Mouse (Mus musculus) NIH3T3 (cell line): ENCODE data around the gene Vwa3a.

Experiments used
- DNase-seq: peaks from one replicate; pipeline ENCODE4 v3.0.0-alpha.2; 2012; ENCODE audit warnings: low read depth

The Vwa3a gene

DNA sequence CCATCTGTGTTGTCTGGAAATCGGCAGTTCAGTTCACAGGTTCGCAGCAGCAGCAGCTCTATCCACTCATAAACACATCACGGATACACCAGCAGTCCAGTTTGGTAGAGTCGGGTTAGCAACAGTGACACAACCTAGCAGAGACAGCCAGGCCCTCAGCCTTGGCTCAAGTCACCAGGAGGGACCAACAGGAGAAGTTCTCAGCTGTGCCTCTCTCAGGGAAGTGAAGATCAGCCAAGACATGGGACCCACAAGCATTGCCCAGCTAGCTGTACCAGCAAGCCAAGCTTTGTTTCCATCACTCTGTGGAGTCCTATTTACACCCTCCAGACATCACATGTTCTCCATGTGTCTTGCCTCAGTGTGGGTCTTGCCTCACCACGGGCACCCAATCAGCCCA is 7.7 kb downstream of the Vwa3a start:
- DNase-seq = no peak

- DNase-seq = no peak
These were observed 9.4 kb downstream of the Vwa3a start for GRCm38 (mm10) chr7:120748478-120748877.

- no peak for DNase-seq
These were observed 12.2 kb downstream of the Vwa3a start for GRCm38 (mm10) chr7:120751330-120751729.

DNA sequence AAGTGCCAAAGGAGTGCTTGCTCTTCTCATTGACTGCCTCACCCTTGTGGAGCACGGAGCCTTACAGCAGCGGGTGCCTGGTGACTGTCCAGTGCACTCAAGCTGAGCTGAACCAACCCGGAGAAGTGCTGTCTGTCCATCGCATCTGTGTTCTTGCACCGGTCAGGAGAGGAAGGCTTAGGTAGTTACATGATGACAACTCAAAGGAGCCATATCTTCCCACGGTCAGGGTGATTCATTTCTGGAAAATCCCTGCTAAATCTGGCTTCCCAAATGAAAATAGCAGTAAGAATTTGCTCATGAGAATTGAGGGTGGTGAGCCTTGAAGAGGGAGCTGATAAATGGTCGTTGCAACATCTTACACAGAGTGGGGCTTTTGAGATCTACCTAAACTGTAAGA is 12.8 kb downstream of the Vwa3a start:
- DNase-seq = peak; percentile 57

DNA sequence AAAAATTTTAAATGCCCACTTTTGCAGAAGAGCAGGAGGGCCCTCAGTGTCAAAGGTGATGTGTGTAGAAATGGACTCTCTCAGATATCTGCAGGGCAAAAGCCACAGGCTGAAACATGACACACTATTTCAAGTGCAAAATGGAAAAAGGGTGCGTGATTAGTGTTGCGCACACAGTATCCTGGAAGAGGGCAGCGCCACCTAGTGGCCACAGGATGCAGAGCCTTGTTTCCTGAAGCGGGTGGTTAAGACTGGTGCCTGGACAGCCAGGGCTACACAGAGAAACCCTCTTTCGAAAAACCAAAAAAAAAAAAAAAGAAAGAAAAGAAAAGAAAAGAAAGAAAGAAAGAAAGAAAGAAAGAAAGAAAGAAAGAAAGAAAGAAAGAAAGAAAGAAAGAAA is 15.6 kb downstream of the Vwa3a start:
- peak; percentile 92 for DNase-seq

GRCm38 (mm10) chr7:120767369-120767768 is 28.3 kb downstream of the Vwa3a start:
- DNase-seq = no peak

DNA sequence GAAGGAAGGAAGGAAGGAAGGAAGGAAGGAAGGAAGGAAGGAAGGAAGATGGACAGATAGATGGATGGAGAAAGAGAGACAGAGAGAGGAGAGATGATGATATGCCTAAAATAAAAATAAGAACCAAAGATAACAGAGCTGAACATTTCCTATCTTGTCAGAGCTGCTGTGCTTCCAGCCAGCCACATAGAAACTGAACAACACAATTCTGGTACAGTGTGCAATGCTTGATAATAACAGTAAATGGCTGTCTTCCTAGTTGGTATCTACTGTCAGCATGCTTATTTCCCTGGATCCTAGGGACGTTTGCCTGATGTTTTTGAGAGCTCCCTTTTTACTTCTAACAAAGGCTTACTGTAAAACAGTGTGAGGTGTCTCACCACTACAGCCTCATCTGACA is 32.3 kb downstream of the Vwa3a start:
- no peak for DNase-seq

DNA sequence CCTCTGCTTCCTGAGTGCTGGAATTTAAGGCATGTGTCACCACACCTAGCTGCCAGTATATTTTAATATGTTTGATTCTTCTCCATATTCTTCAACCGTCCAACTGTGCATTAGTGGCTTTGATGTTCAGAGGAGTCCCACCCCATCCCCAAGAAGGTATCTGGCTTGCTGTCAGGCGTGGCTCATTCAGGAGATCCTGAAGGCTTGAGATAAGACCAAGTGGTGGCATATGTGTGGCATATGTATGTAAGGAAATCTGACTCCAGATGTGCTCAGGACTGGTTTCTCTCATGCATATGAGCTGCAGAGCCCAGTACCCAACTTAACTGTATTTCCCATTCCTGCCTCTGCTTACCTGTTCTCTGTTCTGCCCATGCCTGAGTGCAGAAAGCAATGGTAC is 38.9 kb downstream of the Vwa3a start:
- no peak for DNase-seq

DNA sequence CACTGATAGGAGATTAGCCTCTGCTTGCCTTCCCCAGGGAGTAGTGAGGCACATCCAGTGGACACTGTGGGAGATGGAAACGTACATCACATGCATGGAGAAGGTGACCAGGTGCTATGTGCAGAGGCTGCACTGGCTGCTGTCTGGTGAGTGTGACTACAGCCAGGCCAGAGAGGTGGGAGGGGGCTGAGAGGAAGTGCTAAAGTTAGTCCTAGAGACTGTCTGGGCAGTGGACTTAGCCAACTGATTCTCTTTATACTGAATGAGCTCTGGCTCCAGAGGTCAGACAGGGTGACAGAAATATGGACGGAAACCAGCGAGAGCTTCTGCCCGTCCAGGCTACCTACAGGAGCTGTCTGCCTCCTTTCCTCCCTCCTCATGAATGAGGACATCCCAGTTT is 56.4 kb downstream of the Vwa3a start:
- DNase-seq = no peak

GRCm38 (mm10) chr7:120796369-120796768 is 57.3 kb downstream of the Vwa3a start:
- no peak for DNase-seq

GRCm38 (mm10) chr7:120803268-120803667 is 64.2 kb downstream of the Vwa3a start:
- no peak for DNase-seq

- no peak for DNase-seq
These were observed 70.6 kb downstream of the Vwa3a start for GRCm38 (mm10) chr7:120809705-120810104.

DNA sequence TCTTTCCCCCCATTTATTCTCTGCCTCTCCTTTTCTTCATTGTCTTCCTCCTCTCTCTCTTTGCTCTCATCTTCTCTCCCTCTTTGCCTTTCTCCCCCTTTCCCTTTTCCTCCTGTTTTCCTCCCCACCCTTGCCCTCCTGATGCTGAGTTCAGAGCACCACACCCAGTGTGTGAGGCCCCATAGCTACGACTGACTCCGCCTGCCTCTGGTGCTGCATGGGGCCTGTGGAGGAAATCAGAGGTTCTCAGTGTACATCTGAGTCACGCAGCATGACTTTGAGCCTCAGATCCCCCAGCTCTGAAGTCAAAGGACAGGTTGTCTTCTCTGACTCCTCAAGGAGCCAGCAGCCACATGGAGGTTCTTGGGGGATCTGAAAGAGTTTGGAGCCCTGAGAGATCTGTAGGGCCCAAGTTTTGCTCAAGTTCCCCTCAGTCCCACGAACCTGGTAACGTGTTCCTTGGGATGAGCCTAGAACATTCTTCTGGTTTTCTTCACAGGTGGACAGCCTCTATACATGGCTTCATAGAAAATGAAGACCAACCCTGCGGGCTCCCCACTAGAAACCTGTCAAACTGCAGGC is 72.8 kb downstream of the Vwa3a start, which contains the start of gene Gm5737:
TSS of gene Gm5737 (plus strand) at position 532 of the 582 bp plus-strand sequence.
- no peak for DNase-seq

- no peak for DNase-seq
These were observed 78.4 kb downstream of the Vwa3a start for GRCm38 (mm10) chr7:120817552-120817951.

GRCm38 (mm10) chr7:120819386-120819785 is 80.3 kb downstream of the Vwa3a start:
- DNase-seq = no peak

DNA sequence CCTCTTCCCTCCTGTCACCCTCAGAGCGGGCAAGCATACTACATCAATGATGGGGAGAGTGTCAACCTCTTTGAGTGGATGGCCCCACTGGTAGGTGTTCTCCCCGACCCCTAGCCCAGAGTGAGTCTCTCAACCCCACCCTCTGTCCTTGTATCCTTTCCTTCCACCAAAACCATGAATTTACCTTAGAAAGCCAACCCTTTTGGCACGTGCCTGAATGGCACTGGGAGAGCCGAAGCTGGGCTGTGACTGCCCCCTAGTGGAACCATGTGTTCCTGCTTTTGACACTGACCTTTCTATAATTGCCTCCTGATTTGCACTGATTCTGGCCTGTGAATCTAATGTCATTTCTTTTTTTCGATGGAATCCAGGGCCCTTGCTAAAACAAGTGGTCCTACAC is 84.1 kb downstream of the Vwa3a start:
- DNase-seq = peak; percentile 82

DNA sequence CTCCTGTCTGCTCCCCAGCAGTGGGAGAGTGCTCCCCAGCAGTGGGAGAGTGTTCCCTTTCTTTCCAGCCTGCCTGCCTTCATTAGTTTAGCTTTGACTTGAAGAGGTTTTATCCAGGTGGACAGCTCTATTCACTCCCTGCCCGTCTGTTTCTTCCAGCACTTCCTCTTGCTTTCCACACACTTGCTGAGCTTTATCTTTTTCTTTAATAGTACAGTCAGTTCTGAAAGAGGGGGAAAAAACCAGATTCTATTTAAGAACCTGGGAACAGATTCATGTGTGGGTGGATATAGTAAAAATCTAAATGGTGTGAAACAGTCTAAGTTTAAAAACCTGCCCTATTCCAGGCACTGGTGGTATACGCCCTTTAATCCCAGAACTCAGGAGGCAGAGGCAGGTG is 86.0 kb downstream of the Vwa3a start:
- no peak for DNase-seq

GRCm38 (mm10) chr7:120826408-120826807 is 87.3 kb downstream of the Vwa3a start:
- DNase-seq = peak; percentile 56

- peak; percentile 65 for DNase-seq
These were observed 91.6 kb downstream of the Vwa3a start for GRCm38 (mm10) chr7:120830431-120831381.

DNA sequence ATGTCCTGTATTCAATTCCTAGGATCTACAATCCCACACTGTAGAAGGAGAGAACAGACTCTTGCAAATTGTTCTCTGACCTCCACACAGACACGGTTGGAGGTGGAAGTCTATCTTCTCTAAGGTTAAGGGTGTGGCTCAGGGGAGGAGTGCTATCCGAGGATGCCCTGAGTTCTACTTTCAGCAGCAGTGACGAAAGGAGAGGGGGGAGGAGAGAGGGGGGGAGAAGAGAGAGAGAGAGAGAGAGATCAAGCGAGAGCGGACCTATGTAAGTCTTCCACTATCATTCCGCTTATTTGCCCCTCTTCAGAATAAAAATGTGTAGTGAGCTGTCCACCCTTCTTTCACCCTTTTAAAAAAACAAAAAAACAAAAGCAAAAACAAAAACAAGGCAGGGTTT is 95.3 kb downstream of the Vwa3a start:
- no peak for DNase-seq

GRCm38 (mm10) chr7:120834863-120835372 is 95.8 kb downstream of the Vwa3a start:
- DNase-seq = peak; percentile 83

- peak; percentile 95 for DNase-seq
These were observed 96.6 kb downstream of the Vwa3a start for GRCm38 (mm10) chr7:120835449-120836359.
